Mouse (Mus musculus): ENCODE results near the gene BC051142.

DNA sequence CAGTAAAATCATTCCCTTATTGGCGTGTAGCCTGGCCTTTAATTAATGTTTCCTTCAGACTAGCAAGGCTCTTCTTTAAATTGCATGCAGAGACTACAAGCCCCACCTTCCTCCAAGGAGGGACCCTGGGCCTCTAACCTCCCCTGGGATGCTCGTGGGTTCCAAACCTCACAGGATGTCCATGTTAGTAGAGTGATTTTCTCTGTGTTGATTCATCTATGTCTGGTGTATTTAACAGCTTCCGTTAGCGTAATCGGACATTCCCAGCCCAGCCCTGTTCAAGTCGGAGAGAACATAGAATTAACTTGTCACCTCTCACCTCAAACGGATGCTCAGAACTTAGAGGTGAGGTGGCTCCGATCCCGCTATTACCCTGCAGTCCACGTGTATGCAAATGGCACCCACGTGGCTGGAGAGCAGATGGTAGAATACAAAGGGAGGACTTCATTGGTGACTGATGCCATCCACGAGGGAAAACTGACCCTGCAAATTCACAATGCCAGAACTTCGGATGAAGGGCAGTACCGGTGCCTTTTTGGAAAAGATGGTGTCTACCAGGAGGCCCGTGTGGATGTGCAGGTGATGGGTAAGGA is 35.6 kb upstream of the BC051142 start:
- TF ChIP-seq CTCF (IDR thresholded peaks at IDR 0.05; ENCODE audit: low read depth) (no peak), EP300 (IDR thresholded peaks at IDR 0.05; ENCODE audit: low read depth) (no peak)

All from liver, postnatal 0 days (tissue).